Mouse (Mus musculus) hindbrain, postnatal 0 days (tissue): ENCODE measurements around the gene Mrpl16. TPM values are rescaled to one million over a fixed set of nuclear protein-coding genes. Genes with fewer than 3 reads are reported as not detected.

ENCODE experiments used
- ATAC-seq: fragments of 200-750 bp; cut with Nextera tagmentation; 2 replicates; pipeline ENCODE4 v1.8.0; 2017; ENCODE audit warnings: mild to moderate bottlenecking, moderate TSS enrichment, moderate library complexity
- DNase-seq: peaks from one replicate; pipeline ENCODE4 v3.0.0-alpha.2; 2015; ENCODE audit warnings: low spot score
- H3K27ac ChIP-seq: fragments of 300-500 bp; sonication (generic); 2 replicates; pipeline ENCODE4 v1.5.1; 2014; ENCODE audit warnings: mild to moderate bottlenecking
- H3K27me3 ChIP-seq: fragments of 300-500 bp; sonication (generic); 2 replicates; pipeline ENCODE4 v1.6.1; 2014; ENCODE audit warnings: low read length, mixed read lengths; ENCODE audit not compliant: insufficient read depth
- H3K36me3 ChIP-seq: fragments of 300-500 bp; sonication (generic); 2 replicates; pipeline ENCODE4 v1.6.1; 2014; ENCODE audit warnings: low read length, mixed read lengths; ENCODE audit not compliant: insufficient read depth
- H3K4me1 ChIP-seq: fragments of 300-500 bp; sonication (generic); 2 replicates; pipeline ENCODE4 v1.6.1; 2014; ENCODE audit warnings: antibody characterized with exemption, low read length, mixed read lengths; ENCODE audit not compliant: insufficient read depth
- H3K4me2 ChIP-seq: fragments of 300-500 bp; sonication (generic); 2 replicates; pipeline ENCODE4 v1.6.1; 2014; ENCODE audit warnings: low read depth, mild to moderate bottlenecking, low read length, moderate library complexity, mixed read lengths
- H3K4me3 ChIP-seq: fragments of 300-500 bp; sonication (generic); 2 replicates; pipeline ENCODE4 v1.5.1; 2014; ENCODE audit warnings: low read length
- H3K9ac ChIP-seq: fragments of 300-500 bp; sonication (generic); replicated peaks from 2 replicates; pipeline ENCODE4 v1.6.1; 2014; ENCODE audit warnings: mild to moderate bottlenecking, low read length, moderate library complexity, mixed read lengths
- H3K9me3 ChIP-seq: fragments of 300-500 bp; sonication (generic); 2 replicates; pipeline ENCODE4 v1.6.1; 2016; ENCODE audit warnings: low read length, mixed read lengths
- CTCF ChIP-seq: IDR thresholded peaks from 2 replicates; pipeline ENCODE4 v1.5.1; 2016; ENCODE audit warnings: antibody characterized with exemption, control low read depth, low read depth
- WGBS: fragments of 180-500 bp; shearing (Covaris S2); extraction: QIAGEN DNeasy Blood & Tissue Kit; methylation state at CpG from one replicate; pipeline ENCODE4 v1.1.7; 2014; 5-methylcytosine and 5-hydroxymethylcytosine counted together
- polyA plus RNA-seq: library from polyadenylated mRNA; unstranded; fragments of >200 nt; fragmentation: Nextera tagmentation; extraction: Ambion mirVana; gene quantifications from 2 replicates; pipeline ENCODE4 v1.2.1, GENCODE M21; 2015
- total RNA-seq: library from RNA; depleted of rRNA; stranded (reverse); fragments of >200 nt; gene quantifications from 2 replicates; pipeline ENCODE4 v1.2.3, GENCODE M21; 2014

Gene Mrpl16
- total and polyA plus RNA-seq, 2 experiments from 2014 or later = 8.8 to 54.2 TPM

DNA sequence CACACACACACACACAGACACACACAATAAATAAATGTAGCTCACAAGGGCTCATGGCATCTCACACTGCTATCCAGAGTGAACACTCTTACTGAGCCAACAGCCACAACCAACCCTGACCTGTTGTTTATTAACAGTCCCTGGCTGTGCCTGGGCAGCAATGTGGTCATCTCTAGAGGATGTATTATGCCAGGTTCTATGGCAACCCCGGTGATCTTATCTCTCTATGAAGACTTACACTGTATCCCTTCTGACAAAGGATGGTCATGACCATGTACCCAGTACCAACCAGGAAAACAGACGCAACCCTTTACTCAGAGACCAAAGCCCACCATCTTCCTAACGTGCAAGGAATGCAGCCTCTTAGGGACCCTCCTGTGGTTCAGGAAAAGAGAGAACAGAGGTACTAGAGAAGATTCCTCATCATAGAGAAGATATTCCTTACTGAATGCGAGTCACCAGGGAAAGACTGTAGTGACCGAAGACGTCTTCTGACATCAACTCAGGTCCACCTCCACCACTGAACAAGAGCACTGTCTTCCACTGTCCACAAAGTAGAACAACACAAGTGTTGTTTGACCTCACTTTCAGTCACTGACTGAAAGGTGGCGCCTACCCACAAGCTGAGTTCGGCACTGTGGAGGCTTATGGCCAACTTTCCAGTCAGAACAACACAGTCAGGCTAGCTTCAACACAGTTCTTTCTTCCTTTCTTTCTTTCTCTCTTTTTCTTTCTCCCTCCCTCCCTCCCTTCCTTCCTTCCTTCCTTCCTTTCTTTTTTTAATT, 30.5 kb downstream of the Mrpl16 start:
- peak; percentile 20 for TF ChIP-seq CTCF
- no peak overlapping the region for H3K9ac ChIP-seq

DNA sequence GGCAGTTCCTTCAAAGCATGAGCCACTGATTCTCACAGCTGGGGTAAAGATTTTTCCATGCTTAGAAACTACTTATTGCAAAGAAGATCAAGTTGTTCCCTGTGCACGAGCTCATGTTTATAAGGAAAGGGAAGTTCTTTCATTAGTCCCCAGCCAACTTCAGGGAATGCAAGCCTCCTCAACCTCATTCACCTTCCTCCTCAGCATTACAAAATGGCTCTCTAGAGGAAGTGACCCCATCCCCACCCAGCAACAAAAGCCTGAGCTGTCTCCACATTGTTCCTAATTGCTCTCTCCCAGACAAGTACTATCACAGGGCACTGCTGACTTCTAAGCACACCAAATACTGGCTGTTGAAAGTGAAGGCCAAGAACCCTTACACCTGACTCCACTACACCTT, 34.2 kb downstream of the Mrpl16 start:
- no peak for DNase-seq
- H3K9me3 ChIP-seq = no peaks in the 10 kb centered on the region
- ATAC-seq = no peak
- H3K27ac ChIP-seq = no peak overlapping the region
- H3K4me1 ChIP-seq = no peaks in the 10 kb centered on the region
- no peak overlapping the region for H3K4me2 ChIP-seq
- no peaks in the 10 kb centered on the region for H3K27me3 ChIP-seq
- H3K36me3 ChIP-seq = no peaks in the 10 kb centered on the region
- H3K4me3 ChIP-seq = no peak overlapping the region
- no peak for TF ChIP-seq CTCF
- no peak overlapping the region for H3K9ac ChIP-seq
- WGBS = 69% methylated on average over 1 of the region's 1 CpGs

More for the DNA sequence above, 30.5 kb downstream of the Mrpl16 start:
- DNase-seq (no peak), ATAC-seq (no peak)
- no peak overlapping the region for H3K4me3 ChIP-seq
- no peaks in the 10 kb centered on the region for H3K36me3 ChIP-seq
- no peak overlapping the region for H3K27ac ChIP-seq
- no peaks in the 10 kb centered on the region for H3K27me3 ChIP-seq
- H3K9me3 ChIP-seq = no peaks in the 10 kb centered on the region
- 78% methylated on average over 8 of the region's 8 CpGs for WGBS
- no peak overlapping the region for H3K4me2 ChIP-seq
- H3K4me1 ChIP-seq = no peaks in the 10 kb centered on the region

DNA sequence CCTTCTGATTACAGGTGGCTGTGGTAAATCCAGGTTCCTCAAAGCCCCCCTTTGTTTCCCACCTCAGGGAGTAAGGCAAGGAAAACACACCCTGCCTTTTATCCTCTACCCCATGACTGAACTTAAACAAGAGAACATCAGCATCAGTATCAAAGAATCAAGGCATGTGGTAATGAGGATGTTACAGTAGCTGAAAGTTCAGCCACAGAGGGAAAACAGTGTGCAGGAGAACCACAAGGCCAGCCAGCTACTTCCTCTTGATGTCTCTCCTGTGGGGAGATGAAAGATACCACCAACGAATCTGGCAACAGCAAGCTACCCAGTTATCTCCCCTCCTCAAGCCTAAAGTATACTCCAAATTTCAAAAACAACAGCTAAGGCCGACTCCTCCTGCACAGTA, 37.1 kb downstream of the Mrpl16 start:
- no peak overlapping the region for H3K4me3 ChIP-seq
- no peaks in the 10 kb centered on the region for H3K36me3 ChIP-seq
- peaks cover 4% of the 10 kb centered on the region; the same call in 1 of the 2 replicates for H3K4me1 ChIP-seq
- no peak overlapping the region for H3K27ac ChIP-seq
- no peak for ATAC-seq
- TF ChIP-seq CTCF = no peak
- 60% methylated on average over 2 of the region's 2 CpGs for WGBS
- H3K4me2 ChIP-seq = no peak overlapping the region
- H3K9ac ChIP-seq = no peak overlapping the region
- H3K27me3 ChIP-seq = no peaks in the 10 kb centered on the region
- DNase-seq = no peak
- H3K9me3 ChIP-seq = no peaks in the 10 kb centered on the region

DNA sequence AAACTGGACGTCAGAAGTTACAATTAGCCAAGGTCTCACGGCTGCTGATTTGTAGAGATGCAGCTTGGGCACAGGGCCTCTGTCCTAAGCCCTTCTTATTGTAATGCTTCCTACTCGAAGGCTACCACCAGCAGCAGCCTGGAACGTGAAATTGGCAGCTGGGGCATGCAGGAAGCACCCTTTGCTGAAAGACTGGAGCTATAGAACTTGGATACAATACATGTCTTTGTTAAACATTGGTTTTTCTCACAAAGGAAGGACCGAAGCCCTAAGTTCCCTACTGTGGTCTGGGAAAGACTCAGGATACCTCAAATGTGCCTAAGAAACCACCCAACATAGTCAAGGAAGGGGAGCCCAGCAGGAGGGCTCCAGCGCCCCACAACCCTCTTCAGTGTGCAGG, 37.6 kb downstream of the Mrpl16 start:
- ATAC-seq (no peak), DNase-seq (no peak)
- H3K27ac ChIP-seq = no peak overlapping the region
- H3K27me3 ChIP-seq = no peaks in the 10 kb centered on the region
- H3K9ac ChIP-seq = no peak overlapping the region
- no peaks in the 10 kb centered on the region for H3K36me3 ChIP-seq
- H3K9me3 ChIP-seq = no peaks in the 10 kb centered on the region
- no peak overlapping the region for H3K4me3 ChIP-seq
- WGBS = 24% methylated on average over 6 of the region's 6 CpGs
- peaks cover 5% of the 10 kb centered on the region; the same call in 1 of the 2 replicates for H3K4me1 ChIP-seq
- H3K4me2 ChIP-seq = no peak overlapping the region
- no peak for TF ChIP-seq CTCF

DNA sequence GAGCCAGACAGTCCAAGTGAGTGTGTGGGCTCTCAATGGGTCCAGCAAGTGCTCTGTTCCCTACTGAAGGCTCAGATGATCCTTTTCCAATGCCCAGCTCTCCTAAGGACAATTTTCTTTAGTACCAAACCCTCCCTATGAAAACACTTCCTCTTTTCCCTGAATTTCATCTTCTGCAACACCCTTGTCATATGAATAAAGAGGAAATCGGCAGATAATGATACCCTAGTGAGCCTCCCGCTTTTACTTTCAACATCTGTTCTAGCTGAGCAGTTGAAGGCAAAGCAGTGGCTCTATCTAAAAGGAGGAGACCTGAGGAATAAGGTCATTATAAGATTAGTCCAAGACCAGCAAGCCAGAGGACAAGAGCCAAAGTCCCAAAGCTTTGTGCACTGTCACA, 38.3 kb downstream of the Mrpl16 start:
- no peak overlapping the region for H3K9ac ChIP-seq
- no peak overlapping the region for H3K27ac ChIP-seq
- no peak for DNase-seq
- no peaks in the 10 kb centered on the region for H3K36me3 ChIP-seq
- H3K4me3 ChIP-seq = no peak overlapping the region
- ATAC-seq = no peak
- no peak overlapping the region for H3K4me2 ChIP-seq
- no peaks in the 10 kb centered on the region for H3K27me3 ChIP-seq
- no peak for TF ChIP-seq CTCF
- H3K4me1 ChIP-seq = peaks cover 5% of the 10 kb centered on the region; the same call in 1 of the 2 replicates
- H3K9me3 ChIP-seq = no peaks in the 10 kb centered on the region
- 80% methylated on average over 2 of the region's 2 CpGs for WGBS

DNA sequence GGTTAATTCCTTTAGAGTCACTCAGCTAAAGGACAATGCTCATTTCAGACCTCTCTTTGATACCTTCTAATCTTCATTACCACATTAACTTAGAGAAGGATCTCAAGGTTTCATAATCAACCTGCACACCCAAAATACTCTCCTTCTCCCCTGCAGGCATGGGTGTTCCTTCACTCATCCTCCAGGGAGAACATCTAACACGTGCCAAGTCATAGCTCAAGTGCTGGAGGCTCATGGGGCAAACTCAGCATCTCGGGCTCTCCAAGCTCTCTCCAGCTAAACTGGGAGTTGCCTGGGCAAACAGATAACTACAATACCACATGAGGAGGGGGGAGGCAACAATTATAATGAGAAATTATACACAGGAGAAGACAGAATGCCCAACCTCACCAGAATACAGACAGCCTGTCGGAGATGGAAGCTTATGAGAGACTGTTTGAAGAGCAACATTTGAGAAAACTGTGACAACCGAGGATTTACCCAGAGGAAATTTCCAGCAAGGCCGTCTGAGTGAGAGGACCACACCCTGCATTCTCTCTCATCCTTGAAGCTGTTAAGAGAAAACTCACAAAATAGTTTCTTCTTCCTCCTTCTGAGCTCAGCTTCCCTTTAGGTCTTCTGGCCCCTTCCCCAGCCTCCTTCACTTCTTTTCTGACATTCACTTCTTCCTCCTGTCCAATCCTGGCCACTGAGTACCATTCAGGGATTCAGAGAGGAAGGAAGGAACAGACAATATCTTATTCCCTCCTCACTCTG, 40.0 kb downstream of the Mrpl16 start:
- Histone ChIP-seq H3K27ac (no peak overlapping the region), H3K9ac (no peak overlapping the region), H3K4me3 (no peak overlapping the region), H3K4me2 (no peak overlapping the region), H3K27me3 (no peaks in the 10 kb centered on the region), H3K9me3 (no peaks in the 10 kb centered on the region), H3K4me1 (peaks cover 5% of the 10 kb centered on the region; the same call in 1 of the 2 replicates), H3K36me3 (no peaks in the 10 kb centered on the region)
- TF ChIP-seq CTCF = no peak
- ATAC-seq = no peak
- WGBS = 80% methylated on average over 5 of the region's 5 CpGs
- no peak for DNase-seq
